Mouse (Mus musculus) gastrocnemius, postnatal 10 days (tissue): ENCODE measurements around the gene Slc22a4. TPM values are rescaled to one million over a fixed set of nuclear protein-coding genes. Genes with fewer than 3 reads are reported as not detected.
"Not testable (repeated sequence)": the region's sequence is repeated elsewhere in the genome, so short reads cannot be mapped to it uniquely, and the experiment has no call there.

Experiments
- DNase-seq: peaks from one replicate; pipeline ENCODE4 v3.0.0; 2021; ENCODE audit warnings: mixed read lengths
- total RNA-seq, 2 experiments: library from RNA; stranded (reverse); gene quantifications; 2 replicates each; pipeline ENCODE4 v1.2.3; 2021

The Slc22a4 gene
- total RNA-seq, 2 experiments from 2014 or later, result 1.4 to 2.8 TPM

DNA sequence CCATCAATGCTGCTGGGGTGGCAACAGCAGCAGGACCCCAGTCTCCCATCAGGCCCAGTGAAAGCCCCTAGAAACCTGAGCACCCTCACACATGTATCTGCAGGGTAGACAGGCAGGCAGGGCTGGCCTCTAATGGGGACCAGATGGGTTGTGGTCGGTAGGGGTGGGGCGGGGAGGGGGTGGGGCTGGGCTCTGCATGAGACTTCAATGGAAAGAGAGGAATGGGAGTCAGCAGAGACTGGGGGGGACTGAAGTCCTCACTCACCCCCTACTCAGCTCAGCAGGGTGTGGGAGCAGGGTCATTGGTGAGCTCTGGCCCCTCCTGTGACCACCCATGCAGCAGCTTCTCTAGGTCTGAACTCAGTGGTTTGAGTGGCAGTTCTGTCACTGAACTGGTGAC, 29.5 kb upstream of the Slc22a4 start:
- DNase-seq, result no peak

DNA sequence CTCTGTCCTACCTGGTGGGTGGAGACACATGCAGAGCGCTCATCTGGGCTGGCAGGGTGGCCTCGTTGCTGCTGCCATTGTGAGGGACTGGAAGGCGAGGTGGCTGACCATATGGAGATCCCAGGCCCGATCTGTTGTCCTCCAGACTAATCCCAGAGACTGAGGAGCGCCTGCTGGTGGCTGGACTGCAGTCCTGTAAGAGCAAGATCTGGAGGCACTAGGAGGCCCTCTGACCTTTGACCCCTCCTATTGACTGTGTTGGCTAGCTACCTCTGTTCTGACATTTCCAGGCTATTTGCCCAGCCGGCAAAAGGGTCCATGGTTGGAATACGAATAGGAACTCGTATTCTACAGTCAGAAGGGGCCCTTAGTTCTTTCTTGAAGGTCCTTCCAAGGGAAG, 28.2 kb upstream of the Slc22a4 start:
- no peak for DNase-seq

DNA sequence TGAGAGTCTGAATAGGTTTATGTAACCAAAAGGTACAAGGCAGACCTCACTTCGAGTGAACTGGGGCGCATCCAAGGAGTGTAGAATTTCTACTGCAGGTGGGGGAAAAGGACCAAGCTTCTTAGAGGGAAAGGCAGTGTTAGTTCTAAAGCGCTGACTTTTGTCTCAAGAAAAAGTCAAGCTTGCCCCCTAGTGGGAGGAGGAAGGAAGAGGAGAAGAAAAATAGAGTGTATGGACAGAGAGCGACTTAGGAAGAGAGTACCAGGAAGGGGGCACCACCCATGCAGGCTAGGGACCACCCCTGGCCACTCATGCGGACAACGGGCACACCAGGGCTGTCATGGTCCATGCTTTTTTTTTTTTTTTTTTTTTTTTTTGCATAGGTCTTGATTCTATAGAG, 26.4 kb upstream of the Slc22a4 start:
- no peak for DNase-seq

DNA sequence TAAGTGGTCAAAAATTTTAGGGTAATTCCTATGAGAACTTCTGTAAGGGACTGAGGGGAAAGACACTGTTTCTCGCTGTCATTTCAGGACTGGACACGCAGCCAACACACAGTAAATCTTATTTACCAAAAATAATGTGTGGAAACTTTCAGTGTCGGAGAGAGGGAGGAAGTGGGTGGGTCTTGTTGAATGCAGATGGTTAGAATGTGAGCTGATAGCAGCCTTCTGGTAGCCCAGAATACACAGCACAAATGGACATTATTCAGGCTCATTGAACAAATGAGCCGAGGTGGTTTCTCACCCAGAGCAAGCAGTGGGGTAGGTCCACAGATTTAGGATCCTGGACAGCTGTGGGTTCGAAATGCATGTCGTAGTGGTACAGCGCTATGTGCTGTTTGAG, 25.2 kb upstream of the Slc22a4 start:
- DNase-seq, result no peak

DNA sequence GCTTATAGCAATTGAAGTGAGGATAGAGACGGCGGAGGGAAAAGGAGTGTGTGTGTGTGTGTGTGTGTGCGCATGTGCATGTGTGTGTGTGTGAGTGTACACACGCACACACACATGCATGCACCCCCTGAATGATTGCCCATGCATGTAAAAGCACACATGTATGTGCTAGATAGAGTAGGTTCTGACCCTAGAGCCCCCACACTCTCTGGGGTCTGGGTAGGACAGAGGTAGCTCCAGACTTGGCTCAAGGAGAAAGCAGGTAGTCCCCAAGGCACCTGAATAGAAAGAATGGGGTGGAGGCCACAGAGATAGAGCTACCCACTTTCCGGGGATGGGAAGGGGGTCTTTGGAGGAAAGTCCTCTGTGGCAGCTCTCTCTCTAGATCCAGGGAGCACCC, 24.2 kb upstream of the Slc22a4 start:
- DNase-seq, result no peak

DNA sequence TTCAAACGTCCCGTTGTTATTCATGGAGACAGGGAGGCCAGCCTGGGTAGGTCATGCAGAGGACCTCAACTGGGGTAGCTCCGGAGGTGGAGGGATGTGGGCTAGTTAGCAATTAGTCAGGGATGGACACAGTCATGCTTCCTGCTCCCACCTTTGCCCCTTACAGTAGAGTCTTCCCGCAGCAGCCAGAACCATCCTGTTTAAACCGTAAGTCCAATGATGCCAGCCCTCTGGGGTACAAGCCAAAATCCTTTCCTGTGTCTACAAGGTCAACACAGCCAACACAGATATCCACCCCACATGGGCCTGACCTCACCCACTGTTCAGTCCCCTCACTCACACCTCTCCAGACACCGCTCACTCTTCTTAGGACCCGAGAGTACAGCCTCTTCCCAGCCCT, 23.3 kb upstream of the Slc22a4 start:
- DNase-seq, result no peak

DNA sequence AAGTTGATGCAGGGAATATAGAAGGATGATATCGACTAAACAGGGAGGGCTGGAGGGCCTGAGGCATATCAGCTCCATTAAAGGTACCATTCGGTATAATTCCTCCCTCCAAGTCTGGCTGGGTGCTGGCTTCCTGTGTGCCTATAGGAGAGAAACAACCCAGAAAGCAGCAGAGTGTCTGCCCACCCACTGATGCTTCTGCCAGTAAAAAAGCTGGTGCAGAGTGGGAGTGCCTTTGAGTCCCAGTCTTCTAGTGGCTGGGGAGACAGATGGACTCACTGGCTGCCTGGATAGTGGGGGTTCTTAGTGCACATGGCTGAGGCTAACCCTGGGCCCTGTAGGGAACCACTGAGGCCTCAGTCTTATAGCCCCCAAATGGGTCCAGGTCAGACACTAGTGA, 22.3 kb upstream of the Slc22a4 start:
- no peak for DNase-seq

DNA sequence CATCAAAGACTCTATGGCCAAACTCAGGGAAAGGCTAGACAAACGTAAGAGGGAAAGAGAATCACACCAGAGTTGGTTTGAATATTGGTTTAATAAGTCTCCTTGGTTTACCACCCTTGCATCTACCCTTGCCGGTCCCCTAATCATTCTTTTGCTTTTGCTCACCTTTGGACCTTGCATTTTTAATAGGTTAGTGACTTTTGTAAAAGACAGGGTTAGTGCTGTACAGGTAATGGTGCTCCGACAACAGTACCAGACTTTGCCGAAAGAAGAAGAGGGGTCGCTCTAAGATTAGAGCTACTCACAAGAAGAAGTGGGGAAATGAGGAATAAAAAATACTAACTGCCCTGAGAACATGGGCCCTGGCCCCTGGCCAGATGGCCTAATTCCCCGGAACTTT, 12.8 kb upstream of the Slc22a4 start:
- no peak for DNase-seq

DNA sequence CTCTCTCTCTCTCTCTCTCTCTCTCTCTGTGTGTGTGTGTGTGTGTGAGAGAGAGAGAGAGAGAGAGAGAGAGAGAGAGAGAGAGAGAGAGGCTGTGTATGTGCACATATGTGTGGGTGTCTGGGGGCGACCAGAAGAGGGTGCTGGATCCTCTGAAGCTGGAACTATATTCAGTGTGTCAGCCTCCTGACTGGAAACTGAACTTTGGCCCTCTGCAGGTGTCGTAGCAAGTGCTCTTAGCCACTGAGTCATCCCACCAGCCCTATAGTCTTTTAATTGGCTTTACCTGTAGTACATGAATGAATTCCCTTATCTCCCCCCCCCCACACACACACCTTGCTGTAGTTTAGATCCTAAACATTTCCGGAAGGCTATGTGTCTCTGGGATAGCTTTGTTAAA, 5.0 kb upstream of the Slc22a4 start:
- DNase-seq, result not testable (repeated sequence)

DNA sequence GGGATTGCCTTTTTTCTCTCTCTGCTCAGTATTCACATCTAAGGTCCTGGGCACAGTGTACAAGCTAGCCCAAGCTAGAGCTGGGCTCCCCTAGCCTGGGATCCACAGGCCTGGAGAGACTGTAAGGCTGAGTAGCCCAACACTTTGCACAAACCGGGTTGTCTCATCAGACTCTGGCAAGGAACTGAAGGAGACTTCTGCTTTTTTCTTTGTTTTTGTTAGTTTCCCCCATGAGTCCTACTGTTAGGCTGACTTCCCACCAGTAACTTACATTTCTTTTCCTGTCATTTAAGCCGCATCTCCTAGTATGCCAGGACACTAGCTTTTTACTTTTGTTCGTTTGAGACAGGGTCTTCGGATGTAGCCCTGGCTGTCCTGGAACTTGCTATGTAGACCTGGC, 1.1 kb upstream of the Slc22a4 start:
- DNase-seq, result no peak

DNA sequence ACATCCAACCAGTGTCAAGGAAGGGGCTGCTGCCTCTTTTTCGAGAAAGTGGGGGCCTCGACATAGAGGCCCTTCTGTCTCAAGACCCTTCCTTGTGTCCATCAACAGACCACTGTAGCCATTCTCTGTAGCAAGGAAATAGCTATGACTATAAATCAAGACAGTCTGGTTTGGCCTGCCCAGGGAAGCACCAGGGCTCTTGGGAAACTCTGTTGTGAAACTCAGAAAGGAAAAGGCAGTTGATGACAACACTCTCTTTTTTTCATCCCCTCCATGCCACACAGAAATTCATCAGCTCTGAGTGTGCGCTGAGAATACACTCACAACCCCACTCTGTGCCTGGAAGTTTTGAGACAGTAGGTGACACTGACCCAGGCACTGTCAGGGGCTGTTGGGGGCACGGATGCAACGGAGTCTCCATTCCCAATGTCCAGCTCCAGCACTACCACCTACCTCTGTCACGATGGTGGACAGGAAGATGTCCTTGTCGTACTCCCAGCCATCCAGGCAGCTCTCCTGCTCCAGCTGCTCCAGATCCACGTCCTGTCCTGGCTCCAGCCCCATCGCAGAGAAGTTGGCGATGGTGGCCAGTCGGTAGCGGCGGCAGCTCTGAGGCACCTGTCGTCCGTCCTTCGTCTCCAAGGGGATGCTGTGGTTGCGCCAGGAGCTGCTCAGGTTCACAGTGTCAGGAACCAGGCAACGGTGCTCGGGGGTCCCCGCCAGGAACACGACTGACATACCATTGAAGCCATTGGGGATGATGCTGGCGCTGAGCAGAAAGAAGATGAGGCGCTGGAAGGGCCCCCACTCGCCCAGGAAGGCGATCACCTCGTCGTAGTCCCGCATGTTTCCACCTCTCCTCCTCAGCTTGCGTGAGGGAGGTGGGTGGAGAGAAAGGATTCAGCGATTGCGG, 503 bp downstream of the Slc22a4 start:
- no peak for DNase-seq

DNA sequence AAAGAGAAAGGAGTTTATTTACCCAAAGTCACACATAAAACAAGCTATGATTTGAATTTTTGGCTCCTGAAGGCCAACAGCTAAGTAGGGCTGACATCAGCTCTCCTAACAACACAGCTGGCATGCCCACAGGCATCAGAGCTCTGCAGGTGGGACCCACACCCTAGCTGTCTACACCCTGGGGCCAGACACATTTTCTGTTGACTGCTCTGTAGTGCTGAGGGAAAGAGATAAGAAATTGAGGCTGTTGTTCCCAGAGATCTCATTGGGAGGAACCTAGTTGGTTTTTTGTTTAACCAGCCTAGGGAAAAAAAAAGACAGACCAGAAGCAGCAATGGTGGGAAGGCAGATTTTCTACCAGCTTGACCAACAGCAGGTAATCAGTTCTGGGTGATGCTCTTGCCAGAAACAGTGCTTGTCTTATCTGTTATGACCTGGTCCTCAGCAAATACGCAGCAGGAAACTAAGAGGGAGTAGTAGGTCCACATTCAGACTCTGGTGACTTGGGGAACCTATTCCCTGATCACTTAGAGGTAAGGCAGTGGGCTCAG, 1.3 kb downstream of the Slc22a4 start:
- DNase-seq, result no peak

DNA sequence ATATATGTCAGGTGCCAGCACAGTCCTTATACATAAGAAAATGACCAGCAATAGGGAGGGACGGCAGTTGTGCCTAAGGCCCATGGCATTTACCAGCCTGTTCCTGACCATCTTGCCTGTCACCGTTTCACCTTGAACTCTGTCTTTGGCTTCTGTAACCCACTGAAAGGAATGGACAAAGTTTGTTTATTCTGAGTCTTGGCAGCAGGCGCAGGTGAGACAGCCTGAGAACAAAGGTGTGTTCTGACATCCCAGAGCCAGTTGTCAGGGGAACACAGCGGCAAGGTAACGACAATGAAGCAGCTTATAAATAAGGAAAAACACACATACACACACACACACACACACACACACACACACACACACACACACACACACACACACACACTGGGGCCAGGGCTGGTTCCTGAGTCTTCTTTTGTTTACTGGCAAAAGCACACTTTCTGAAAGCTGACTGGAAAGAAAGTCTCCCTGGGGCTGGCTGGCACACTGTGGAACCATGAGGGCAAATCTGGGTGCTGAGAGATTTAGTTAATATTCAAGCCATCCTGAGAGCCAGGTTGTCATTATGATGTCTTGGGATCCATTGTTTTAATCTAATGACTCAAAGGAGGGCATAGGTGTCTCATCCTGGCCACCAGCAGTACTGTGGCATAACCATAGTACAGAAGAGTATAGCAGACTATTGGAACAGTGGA, 6.3 kb downstream of the Slc22a4 start:
- no peak for DNase-seq

DNA sequence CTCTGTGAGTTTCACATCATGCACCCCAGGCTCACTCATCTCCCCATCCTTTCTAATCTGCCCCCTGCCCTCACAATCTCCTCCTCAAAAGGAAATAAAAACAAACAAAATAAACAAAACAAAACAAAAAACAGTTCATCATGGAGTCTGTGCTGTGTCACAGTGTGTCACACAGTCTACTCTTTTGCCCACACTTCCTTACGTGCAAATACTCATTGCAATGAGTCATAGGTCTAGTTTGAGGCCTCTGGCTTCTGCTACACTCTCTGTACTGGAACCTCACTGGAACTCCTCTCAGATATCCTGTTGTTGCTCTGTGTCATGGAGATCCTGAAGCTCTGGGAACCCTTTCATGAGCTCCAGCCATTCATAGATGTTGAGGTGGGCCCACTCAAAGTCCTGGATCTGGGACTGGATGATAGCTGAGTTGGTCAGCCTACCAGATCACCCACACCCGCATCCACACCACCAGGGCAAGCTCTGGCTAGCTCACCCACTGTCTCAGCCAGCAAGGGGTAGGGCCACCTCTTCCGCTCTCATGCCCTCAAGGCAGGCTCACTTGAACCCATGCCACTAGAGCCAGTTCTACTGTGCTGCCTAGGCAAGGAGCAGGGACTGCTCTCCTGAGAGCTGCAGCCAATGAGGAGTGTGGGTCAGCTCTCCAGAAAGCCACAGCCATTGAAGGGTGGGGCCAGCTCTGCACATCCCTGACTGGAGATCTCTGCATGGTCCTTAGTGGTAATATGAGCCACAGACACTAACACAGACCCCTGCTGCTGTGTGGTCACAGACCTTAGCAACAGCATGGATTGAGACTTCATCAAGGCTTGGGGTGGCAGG, 8.8 kb downstream of the Slc22a4 start:
- DNase-seq, result no peak

DNA sequence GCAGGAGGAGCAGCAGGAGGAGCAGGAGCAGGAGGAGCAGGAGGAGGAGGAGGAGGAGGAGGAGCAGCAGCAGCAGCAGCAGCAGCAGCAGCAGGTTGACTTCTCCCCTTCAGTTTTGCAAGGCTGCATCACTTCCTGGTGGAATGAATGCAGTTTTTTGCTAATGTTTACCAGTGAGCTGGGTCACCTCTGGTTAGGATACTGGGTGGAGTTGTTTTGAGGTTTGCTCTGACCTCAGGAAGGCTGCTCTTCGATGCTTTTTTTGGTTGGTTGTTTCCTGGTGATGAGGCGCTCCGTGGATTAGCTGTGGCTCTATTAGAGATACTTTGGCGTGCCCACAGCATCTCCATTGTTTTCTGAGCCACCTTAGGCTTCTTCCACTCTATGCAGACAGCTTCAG, 10.3 kb downstream of the Slc22a4 start:
- no peak for DNase-seq

DNA sequence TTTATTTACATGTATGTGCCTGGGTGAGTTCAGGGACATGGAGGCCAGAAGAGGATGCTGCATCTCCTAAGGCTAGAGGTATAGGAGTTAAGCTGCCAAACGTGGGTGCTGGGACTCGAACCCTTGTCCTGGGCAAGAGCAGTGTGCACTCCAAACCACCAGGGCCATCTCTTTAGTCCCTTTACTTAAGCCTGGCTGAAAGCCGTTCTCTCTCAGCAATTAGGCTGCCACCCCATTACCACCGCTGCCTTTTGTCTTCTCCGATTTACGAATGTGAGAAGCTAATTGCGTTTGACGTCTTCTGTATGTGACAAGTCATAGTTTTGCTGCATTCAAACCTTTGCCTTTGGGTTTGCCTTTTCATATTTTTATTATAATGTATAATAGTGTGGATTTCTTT, 11.8 kb downstream of the Slc22a4 start:
- DNase-seq, result no peak

DNA sequence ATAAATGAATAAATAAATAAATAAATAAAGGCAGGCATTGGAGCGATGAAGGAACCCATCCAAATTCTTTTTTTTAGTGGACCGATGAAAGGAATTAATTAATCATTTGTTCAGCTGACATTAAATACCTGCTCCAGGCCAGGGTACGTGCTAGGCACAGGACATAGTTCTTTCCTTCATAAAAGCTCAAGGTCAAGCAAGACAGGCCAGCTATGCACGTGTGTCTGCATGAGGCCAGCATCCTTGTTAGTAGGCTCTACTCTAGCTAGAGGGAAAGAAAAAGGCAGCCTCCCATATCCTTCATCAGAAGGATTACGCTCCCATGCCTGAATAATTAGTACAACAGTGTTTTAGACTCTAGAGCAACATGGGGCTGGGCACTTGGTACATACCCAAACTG, 14.9 kb downstream of the Slc22a4 start:
- DNase-seq, result no peak

DNA sequence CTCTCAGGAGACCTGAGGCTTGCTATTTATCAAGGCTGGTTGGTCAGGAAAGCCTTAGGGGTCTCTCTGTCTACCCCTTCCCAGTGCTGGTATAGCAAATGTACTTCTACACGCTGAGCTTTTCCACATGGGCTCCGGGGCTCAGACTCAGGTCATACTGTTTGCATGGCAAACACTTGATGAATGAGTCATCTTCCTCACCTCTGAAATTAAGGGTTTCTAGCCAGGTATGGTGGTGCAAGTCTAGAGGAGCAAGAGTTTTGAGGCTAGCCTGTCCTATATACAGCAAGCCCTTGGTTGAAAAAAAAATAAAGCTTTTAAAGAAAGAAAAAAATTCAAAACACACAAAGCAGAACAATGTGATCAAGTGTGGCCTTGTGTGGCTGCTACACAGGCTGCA, 16.6 kb downstream of the Slc22a4 start:
- DNase-seq, result no peak

DNA sequence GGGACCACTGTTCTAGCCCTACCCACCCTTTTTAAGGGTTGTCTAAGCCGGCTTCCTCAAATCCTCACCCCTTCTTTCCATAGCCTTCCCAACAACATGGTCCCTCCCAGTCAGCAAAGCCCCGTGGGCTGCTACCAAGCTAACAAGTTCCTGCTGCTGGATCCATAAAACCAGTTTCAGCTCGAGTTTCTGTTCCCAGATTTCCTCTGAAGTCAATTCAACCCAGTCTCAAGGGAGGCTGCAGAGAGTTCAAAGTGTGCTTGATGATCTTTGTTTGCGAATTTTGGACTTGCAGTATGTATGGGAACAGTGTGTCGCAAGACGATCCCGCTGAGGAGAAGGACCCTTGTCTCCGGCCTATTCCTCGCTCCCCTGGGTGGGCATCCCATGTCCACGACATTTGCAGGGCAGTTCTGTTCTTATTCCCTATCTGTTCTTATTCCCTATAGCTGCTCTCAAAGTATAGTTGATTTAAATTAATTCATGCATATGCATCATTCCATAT, 19.4 kb downstream of the Slc22a4 start:
- no peak for DNase-seq

DNA sequence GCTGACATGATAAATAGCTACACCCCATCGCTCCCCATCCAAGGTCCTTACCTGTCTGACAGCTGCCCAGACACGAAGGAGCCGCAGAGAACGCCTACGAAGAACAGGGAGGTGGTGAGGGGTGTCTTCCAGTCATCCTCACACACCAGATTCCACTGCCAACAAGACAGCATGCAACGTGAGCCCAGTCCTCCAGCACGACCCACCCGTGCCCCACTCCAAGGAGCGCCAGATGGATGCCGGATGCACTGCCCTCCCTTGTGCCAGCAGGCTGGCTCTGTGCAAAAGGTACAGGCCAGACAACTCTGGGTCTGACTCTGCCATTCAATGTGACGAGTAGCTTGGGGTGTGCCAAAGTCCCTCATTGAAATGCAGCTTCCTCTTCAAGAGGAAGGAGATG, 20.2 kb downstream of the Slc22a4 start:
- no peak for DNase-seq

DNA sequence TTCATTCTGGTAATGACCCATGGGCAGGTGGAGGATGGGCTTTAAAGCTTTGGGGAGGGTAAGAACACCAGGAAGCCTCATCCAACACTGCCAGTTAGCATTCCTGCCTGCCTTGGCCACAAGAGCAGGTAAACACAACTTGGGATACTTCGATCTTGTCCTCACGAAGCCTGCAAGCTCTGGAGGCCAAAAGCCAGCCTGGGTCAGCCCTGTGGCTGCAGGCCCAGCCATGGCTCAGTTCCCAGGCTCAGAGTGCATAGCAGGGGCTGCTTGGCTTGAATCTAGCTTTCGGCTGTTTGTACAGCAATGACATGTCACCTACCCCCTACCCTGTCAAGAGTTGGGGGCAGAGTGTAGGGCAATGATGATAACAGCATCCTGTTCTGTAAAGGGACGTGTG, 21.0 kb downstream of the Slc22a4 start:
- peak; percentile 65 for DNase-seq

DNA sequence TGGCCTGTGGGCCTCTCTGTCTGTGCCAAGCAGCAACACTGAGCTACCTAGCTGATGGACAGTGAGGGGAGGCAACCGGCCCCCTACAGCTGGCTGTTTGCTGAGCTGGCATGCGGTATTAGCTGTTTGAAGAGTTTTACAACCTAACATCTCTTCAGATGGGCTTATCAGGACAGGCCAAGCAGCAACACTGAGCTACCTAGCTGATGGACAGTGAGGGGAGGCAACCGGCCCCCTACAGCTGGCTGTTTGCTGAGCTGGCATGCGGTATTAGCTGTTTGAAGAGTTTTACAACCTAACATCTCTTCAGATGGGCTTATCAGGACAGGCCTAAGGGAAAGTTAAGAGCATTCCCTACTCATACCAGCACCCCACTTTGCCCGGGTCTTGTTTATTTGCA, 21.5 kb downstream of the Slc22a4 start:
- DNase-seq, result not testable (repeated sequence)
